Comparison of ENCODE assay signal across 8 mouse cellular contexts in the genomic region with DNA sequence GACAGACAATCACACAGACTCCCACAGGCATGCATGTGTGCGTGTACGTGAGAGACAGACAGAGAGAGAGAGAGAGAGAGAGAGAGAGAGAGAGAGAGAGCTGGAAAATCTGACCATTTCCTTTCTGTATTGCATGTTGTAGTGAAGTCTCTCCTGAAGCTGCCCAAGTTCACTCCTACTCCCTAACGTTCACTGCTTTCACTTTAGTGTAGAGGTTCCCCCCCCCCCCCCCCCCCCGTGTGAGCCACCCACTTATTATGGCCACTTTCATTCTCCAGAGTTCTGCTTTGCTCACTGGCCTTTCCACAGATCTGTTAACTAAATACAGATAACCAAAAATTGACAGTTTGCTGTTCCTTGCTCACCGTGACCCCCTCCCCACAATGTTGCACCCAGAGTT. TPM values are rescaled to one million over a fixed set of nuclear protein-coding genes. Genes with fewer than 3 reads are reported as not detected.
DNase-seq lines count a peak whose midpoint lies in the region; ATAC-seq lines count a peak whose summit lies in the region.

No protein-coding gene starts in this region.

- H3K9me3 ChIP-seq in erythroblast, embryonic 14.5 days (ENCODE audit: control insufficient read depth, low read length): no peaks in the 10 kb centered on the region
- no peaks in the 10 kb centered on the region for H3K9me3 ChIP-seq in heart, embryonic 16.5 days (replicated peaks; ENCODE audit: control insufficient read depth, low read length)
- no peaks in the 10 kb centered on the region for H3K9me3 ChIP-seq in midbrain, embryonic 11.5 days (ENCODE audit: control insufficient read depth, low read length)

- WGBS in heart, embryonic 16.5 days: 48% methylated on average over 4 of the region's 5 CpGs
- WGBS in midbrain, embryonic 11.5 days: 46% methylated on average over 5 of the region's 5 CpGs

- peak; percentile 52 for DNase-seq in Muller cell, postnatal 12 days (ENCODE audit: inconsistent ontology term)
- no peak for DNase-seq in midbrain, embryonic 11.5 days (ENCODE audit: low spot score, missing footprints)
- no peak for DNase-seq in thymus, postnatal 14 days
- no peak for DNase-seq in right cerebral cortex, postnatal 14 days
- no peak for DNase-seq in left cerebral cortex, postnatal 14 days (ENCODE audit: low spot score in 2 of 2)

- H3K36me3 ChIP-seq in erythroblast, embryonic 14.5 days (ENCODE audit: control insufficient read depth): peaks cover 11% of the 10 kb centered on the region
- H3K36me3 ChIP-seq in heart, embryonic 16.5 days (ENCODE audit: control insufficient read depth, insufficient read depth): peaks cover 6% of the 10 kb centered on the region; the same call in 1 of the 2 replicates
- no peaks in the 10 kb centered on the region; the same call in 1 of the 2 replicates for H3K36me3 ChIP-seq in midbrain, embryonic 11.5 days (ENCODE audit: control insufficient read depth, insufficient read depth, low read length)

- H3K4me1 ChIP-seq in erythroblast, embryonic 14.5 days (ENCODE audit: control insufficient read depth): peaks cover 40% of the 10 kb centered on the region
- H3K4me1 ChIP-seq in heart, embryonic 16.5 days (ENCODE audit: control insufficient read depth, insufficient read depth, low read length): peaks cover 10% of the 10 kb centered on the region
- H3K4me1 ChIP-seq in midbrain, embryonic 11.5 days (ENCODE audit: control insufficient read depth, insufficient read depth, low read length): peaks cover 7% of the 10 kb centered on the region

- H3K9ac ChIP-seq in heart, embryonic 16.5 days (ENCODE audit: low read length): no peak overlapping the region
- H3K9ac ChIP-seq in midbrain, embryonic 11.5 days (ENCODE audit: low read length): no peak overlapping the region

- intact Hi-C loops in left cerebral cortex, postnatal 14 days (cut with DNase I): no loop called here

- peak overlapping the region; percentile 55 for H3K4me2 ChIP-seq in heart, embryonic 16.5 days (ENCODE audit: low read depth, low read length)
- peak overlapping the region; percentile 22 for H3K4me2 ChIP-seq in midbrain, embryonic 11.5 days

- peak overlapping the region; percentile 30; the same call in 1 of the 2 replicates for H3K27ac ChIP-seq in heart, embryonic 16.5 days (ENCODE audit: low read length)
- no peak overlapping the region for H3K27ac ChIP-seq in midbrain, embryonic 11.5 days (ENCODE audit: low read depth, low read length)

- no peak for ATAC-seq in erythroblast, adult 5-6 weeks (replicated peaks; ENCODE audit: low FRiP score, poor library complexity, severe bottlenecking)
- no peak for ATAC-seq in heart, embryonic 16.5 days (replicated peaks; ENCODE audit: extremely low read depth, insufficient read depth, low FRiP score)
- ATAC-seq in midbrain, embryonic 11.5 days (ENCODE audit: low FRiP score): no peak

- peak overlapping the region; percentile 94 for H3K4me3 ChIP-seq in erythroblast, embryonic 14.5 days (replicated peaks)
- no peak overlapping the region; the same call in none of the 2 replicates for H3K4me3 ChIP-seq in heart, embryonic 16.5 days (ENCODE audit: low read length)
- H3K4me3 ChIP-seq in midbrain, embryonic 11.5 days (ENCODE audit: low read depth, low read length): no peak overlapping the region

- no peaks in the 10 kb centered on the region for H3K27me3 ChIP-seq in erythroblast, embryonic 14.5 days (ENCODE audit: control insufficient read depth)
- H3K27me3 ChIP-seq in heart, embryonic 16.5 days (ENCODE audit: control insufficient read depth, insufficient read depth, low read length): no peaks in the 10 kb centered on the region
- no peaks in the 10 kb centered on the region for H3K27me3 ChIP-seq in midbrain, embryonic 11.5 days (ENCODE audit: control insufficient read depth, insufficient read depth, low read length)

RNA-seq across cellular contexts. Expression of a gene that starts 1.0 kb away (rescaled TPM):
- 7.0 and 7.3 TPM in 2 replicates for polyA plus RNA-seq in erythroblast, embryonic 14.5 days (2012)
- 96.8 and 109 TPM in 2 replicates for total RNA-seq in erythroblast, adult 5-6 weeks (2015; ENCODE audit: low replicate concordance)
- 201 and 217 TPM in 2 replicates for total RNA-seq in erythroblast, adult 5-6 weeks (2017; ENCODE audit: low replicate concordance)
- 46.7 and 48.6 TPM in 2 replicates for polyA plus RNA-seq in heart, embryonic 16.5 days (2015; fragmentation: Nextera tagmentation; extraction: Ambion mirVana)
- 98.0 and 99.5 TPM in 2 replicates for polyA plus RNA-seq in midbrain, embryonic 11.5 days (2014; fragmentation: Nextera tagmentation; extraction: Ambion mirVana)
- total RNA-seq in left cerebral cortex, postnatal 14 days (2021): 10 to 100 TPM; 42.1 to 45.7 TPM

RNA-seq across cellular contexts. Expression of a gene that starts 33.1 kb away (rescaled TPM):
- polyA plus RNA-seq in erythroblast, embryonic 14.5 days (2012): 14.1 and 15.2 TPM in 2 replicates
- 200 and 219 TPM in 2 replicates for total RNA-seq in erythroblast, adult 5-6 weeks (2015; ENCODE audit: low replicate concordance)
- 299 and 336 TPM in 2 replicates for total RNA-seq in erythroblast, adult 5-6 weeks (2017; ENCODE audit: low replicate concordance)
- polyA plus RNA-seq in heart, embryonic 16.5 days (2015; fragmentation: Nextera tagmentation; extraction: Ambion mirVana): 54.2 and 55.0 TPM in 2 replicates
- polyA plus RNA-seq in midbrain, embryonic 11.5 days (2014; fragmentation: Nextera tagmentation; extraction: Ambion mirVana): 49.2 and 51.4 TPM in 2 replicates
- total RNA-seq in left cerebral cortex, postnatal 14 days (2021): 10 to 100 TPM; 52.7 to 55.3 TPM
